Mouse (Mus musculus): Measurements from ENCODE around the gene Mtfp1. TPM values are rescaled to one million over a fixed set of nuclear protein-coding genes. Genes with fewer than 3 reads are reported as not detected.
A peak's percentile ranks its signal among the peaks of the same experiment; 100 is the strongest.

The Mtfp1 gene
- 16.6 and 23.4 TPM in 2 replicates for total RNA-seq (2014; rRNA removed)
- 39.2 and 41.5 TPM in 2 replicates for polyA plus RNA-seq (2012; rRNA removed)

GRCm38 (mm10) chr11:4095171-4096053 is at the start of gene Mtfp1:
Mtfp1 (minus strand) TSS chr11:4095445.
- Histone ChIP-seq H3K27me3 (ENCODE audit: control insufficient read depth, insufficient read depth, low read length) (no peaks in the 10 kb centered on the region), H3K36me3 (ENCODE audit: control insufficient read depth, insufficient read depth, low read length) (peaks cover 39% of the 10 kb centered on the region)
- WGBS: 3% methylated on average over 34 of the region's 34 CpGs

DNA sequence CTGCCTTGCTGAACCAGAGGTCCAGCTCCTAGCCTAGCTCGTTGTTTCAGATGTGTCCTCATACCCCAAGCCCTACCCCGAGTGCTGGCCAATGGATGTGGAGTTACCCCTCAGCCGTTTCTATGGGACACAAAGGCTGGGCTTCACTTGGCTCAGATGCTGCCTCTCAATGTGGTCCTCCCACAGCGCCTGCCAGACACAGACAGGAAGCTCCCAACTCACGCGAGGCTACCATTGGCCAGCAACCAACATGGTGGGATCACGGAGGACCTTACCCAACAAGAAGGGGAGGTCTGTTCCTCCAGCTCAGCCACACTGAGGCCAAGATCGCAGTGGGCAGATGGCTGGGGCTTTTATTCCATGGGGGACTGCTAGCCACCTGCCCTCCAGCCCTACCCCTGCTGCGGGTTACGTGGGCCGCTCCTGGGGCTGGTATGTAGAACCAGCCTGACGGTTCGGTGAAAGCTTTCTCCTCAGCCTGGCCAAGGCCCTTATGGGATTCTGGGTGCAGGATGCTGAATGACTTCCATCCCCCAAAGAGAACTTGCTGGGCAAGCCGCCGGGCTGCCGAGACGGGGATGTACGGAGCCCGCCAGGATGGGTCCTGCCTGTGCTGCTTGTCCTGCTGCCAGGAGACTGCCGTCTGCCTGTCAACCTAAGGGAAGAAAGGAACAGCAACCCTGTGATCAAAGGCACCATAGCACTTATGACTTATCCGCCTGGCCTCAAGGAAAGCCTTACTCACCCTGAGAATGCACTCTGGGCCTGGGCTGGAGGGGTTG is 48.2 kb upstream of the Mtfp1 start:
- H3K27me3 ChIP-seq (ENCODE audit: control insufficient read depth, insufficient read depth, low read length): no peaks in the 10 kb centered on the region
- no peak overlapping the region for H3K27ac ChIP-seq (replicated peaks; ENCODE audit: insufficient read depth, low read depth, low read length)
- no peak for TF ChIP-seq POLR2A (IDR thresholded peaks at IDR 0.05; ENCODE audit: extremely low read depth, insufficient read depth, low read length)
- no peak for TF ChIP-seq CTCF (IDR thresholded peaks at IDR 0.05; ENCODE audit: low read depth, low read length)
- no peak for DNase-seq (ENCODE audit: extremely low read depth, low read depth, low spot score)
- WGBS: 91% methylated on average over 21 of the region's 21 CpGs
- no peak overlapping the region for H3K9ac ChIP-seq (ENCODE audit: low read depth, low read length)
- no peak overlapping the region for H3K4me3 ChIP-seq (ENCODE audit: insufficient read depth, low read depth, low read length)
- H3K4me1 ChIP-seq (ENCODE audit: control insufficient read depth, insufficient read depth, low read length): no peaks in the 10 kb centered on the region
- H3K36me3 ChIP-seq (ENCODE audit: control insufficient read depth, insufficient read depth, low read length): peaks cover 9% of the 10 kb centered on the region
- H3K79me2 ChIP-seq (ENCODE audit: control insufficient read depth, insufficient read depth, low read length): no peaks in the 10 kb centered on the region

More at GRCm38 (mm10) chr11:4095171-4096053, at the start of gene Mtfp1:
- H3K4me1 ChIP-seq (ENCODE audit: control insufficient read depth, insufficient read depth, low read length): peaks cover 12% of the 10 kb centered on the region
- H3K27ac ChIP-seq (replicated peaks; ENCODE audit: insufficient read depth, low read depth, low read length): peak within 1 kb of the TSS; percentile 91
- DNase-seq (ENCODE audit: extremely low read depth, low read depth, low spot score): peak; percentile 77
- TF ChIP-seq CTCF (IDR thresholded peaks at IDR 0.05; ENCODE audit: low read depth, low read length) (peak; percentile 15; the same call in 1 of the 2 replicates), POLR2A (IDR thresholded peaks at IDR 0.05; ENCODE audit: extremely low read depth, insufficient read depth, low read length) (peak; percentile 37; the same call in 1 of the 2 replicates)
- no peaks in the 10 kb centered on the region for H3K79me2 ChIP-seq (ENCODE audit: control insufficient read depth, insufficient read depth, low read length)
- H3K9ac ChIP-seq (ENCODE audit: low read depth, low read length): peak within 1 kb of the TSS; percentile 74
- H3K4me3 ChIP-seq (ENCODE audit: insufficient read depth, low read depth, low read length): peak within 1 kb of the TSS; percentile 76

DNA sequence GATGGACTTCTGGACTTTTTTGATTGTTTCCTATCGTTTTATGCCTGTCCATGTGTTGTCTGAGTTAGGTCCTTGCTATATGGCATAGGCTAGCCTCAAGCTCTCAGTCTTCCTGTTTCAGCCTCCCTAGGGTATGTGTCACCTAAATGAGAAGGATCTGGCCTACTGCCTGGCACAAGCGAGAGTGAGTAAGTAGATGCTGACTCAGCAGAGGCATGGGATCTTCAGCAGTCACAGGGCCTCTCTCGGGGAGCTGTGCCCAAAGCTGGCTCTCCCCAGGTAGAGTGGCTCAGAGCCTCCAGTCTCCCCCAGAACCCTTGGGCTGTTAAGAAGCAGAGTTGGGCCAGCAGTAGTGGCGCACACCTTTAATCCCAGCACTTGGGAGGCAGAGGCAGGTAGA is 47.1 kb upstream of the Mtfp1 start:
- no peak overlapping the region for H3K27ac ChIP-seq (replicated peaks; ENCODE audit: insufficient read depth, low read depth, low read length)
- no peaks in the 10 kb centered on the region for H3K79me2 ChIP-seq (ENCODE audit: control insufficient read depth, insufficient read depth, low read length)
- no peak overlapping the region for H3K4me3 ChIP-seq (ENCODE audit: insufficient read depth, low read depth, low read length)
- TF ChIP-seq CTCF (IDR thresholded peaks at IDR 0.05; ENCODE audit: low read depth, low read length): no peak
- TF ChIP-seq POLR2A (IDR thresholded peaks at IDR 0.05; ENCODE audit: extremely low read depth, insufficient read depth, low read length): no peak
- no peak for DNase-seq (ENCODE audit: extremely low read depth, low read depth, low spot score)
- H3K27me3 ChIP-seq (ENCODE audit: control insufficient read depth, insufficient read depth, low read length): no peaks in the 10 kb centered on the region
- peaks cover 9% of the 10 kb centered on the region for H3K36me3 ChIP-seq (ENCODE audit: control insufficient read depth, insufficient read depth, low read length)
- no peaks in the 10 kb centered on the region for H3K4me1 ChIP-seq (ENCODE audit: control insufficient read depth, insufficient read depth, low read length)
- WGBS: 86% methylated on average over 4 of the region's 4 CpGs
- H3K9ac ChIP-seq (ENCODE audit: low read depth, low read length): no peak overlapping the region

- Histone ChIP-seq H3K9ac (ENCODE audit: low read depth, low read length) (no peak overlapping the region), H3K79me2 (ENCODE audit: control insufficient read depth, insufficient read depth, low read length) (no peaks in the 10 kb centered on the region), H3K27me3 (ENCODE audit: control insufficient read depth, insufficient read depth, low read length) (no peaks in the 10 kb centered on the region), H3K27ac (replicated peaks; ENCODE audit: insufficient read depth, low read depth, low read length) (no peak overlapping the region), H3K4me3 (ENCODE audit: insufficient read depth, low read depth, low read length) (no peak overlapping the region), H3K36me3 (ENCODE audit: control insufficient read depth, insufficient read depth, low read length) (peaks cover 9% of the 10 kb centered on the region), H3K4me1 (ENCODE audit: control insufficient read depth, insufficient read depth, low read length) (no peaks in the 10 kb centered on the region)
- DNase-seq (ENCODE audit: extremely low read depth, low read depth, low spot score): no peak
- TF ChIP-seq CTCF (IDR thresholded peaks at IDR 0.05; ENCODE audit: low read depth, low read length) (no peak), POLR2A (IDR thresholded peaks at IDR 0.05; ENCODE audit: extremely low read depth, insufficient read depth, low read length) (no peak)
These were observed 46.3 kb upstream of the Mtfp1 start for GRCm38 (mm10) chr11:4141505-4141904.

- Histone ChIP-seq H3K36me3 (ENCODE audit: control insufficient read depth, insufficient read depth, low read length) (peaks cover 9% of the 10 kb centered on the region), H3K4me1 (ENCODE audit: control insufficient read depth, insufficient read depth, low read length) (peaks cover 7% of the 10 kb centered on the region), H3K27me3 (ENCODE audit: control insufficient read depth, insufficient read depth, low read length) (no peaks in the 10 kb centered on the region), H3K79me2 (ENCODE audit: control insufficient read depth, insufficient read depth, low read length) (no peaks in the 10 kb centered on the region), H3K27ac (replicated peaks; ENCODE audit: insufficient read depth, low read depth, low read length) (no peak overlapping the region), H3K9ac (ENCODE audit: low read depth, low read length) (no peak overlapping the region), H3K4me3 (ENCODE audit: insufficient read depth, low read depth, low read length) (no peak overlapping the region)
- 88% methylated on average over 2 of the region's 2 CpGs for WGBS
- DNase-seq (ENCODE audit: extremely low read depth, low read depth, low spot score): no peak
- TF ChIP-seq POLR2A (IDR thresholded peaks at IDR 0.05; ENCODE audit: extremely low read depth, insufficient read depth, low read length) (no peak), CTCF (IDR thresholded peaks at IDR 0.05; ENCODE audit: low read depth, low read length) (no peak)
These were observed 43.7 kb upstream of the Mtfp1 start for GRCm38 (mm10) chr11:4138964-4139363.
